Mouse (Mus musculus) midbrain, postnatal 0 days (tissue): ENCODE measurements around the gene Thsd1. TPM values are rescaled to one million over a fixed set of nuclear protein-coding genes. Genes with fewer than 3 reads are reported as not detected.

ENCODE experiments used
- ATAC-seq: fragments of 200-750 bp; cut with Nextera tagmentation; 2 replicates; pipeline ENCODE4 v1.8.0; 2017; ENCODE audit warnings: moderate number of reproducible peaks, mild to moderate bottlenecking, moderate TSS enrichment, moderate library complexity; ENCODE audit not compliant: low FRiP score
- DNase-seq: peaks from one replicate; pipeline ENCODE4 v3.0.0-alpha.2; 2015; ENCODE audit warnings: low spot score
- H3K27ac ChIP-seq: fragments of 300-500 bp; sonication (generic); 2 replicates; pipeline ENCODE4 v1.5.1; 2014; ENCODE audit warnings: low read depth, mild to moderate bottlenecking, low read length, mixed read lengths
- H3K27me3 ChIP-seq: fragments of 300-500 bp; sonication (generic); 2 replicates; pipeline ENCODE4 v1.6.1; 2014; ENCODE audit warnings: low read length, control low read depth, mixed read lengths; ENCODE audit not compliant: insufficient read depth
- H3K36me3 ChIP-seq: fragments of 300-500 bp; sonication (generic); 2 replicates; pipeline ENCODE4 v1.6.1; 2014; ENCODE audit warnings: low read length, control low read depth, mixed read lengths; ENCODE audit not compliant: insufficient read depth
- H3K4me1 ChIP-seq: fragments of 300-500 bp; sonication (generic); 2 replicates; pipeline ENCODE4 v1.6.1; 2014; ENCODE audit warnings: mild to moderate bottlenecking, control low read depth, antibody characterized with exemption, low read length, mixed read lengths; ENCODE audit not compliant: insufficient read depth
- H3K4me2 ChIP-seq: fragments of 300-500 bp; sonication (generic); 2 replicates; pipeline ENCODE4 v1.6.1; 2014; ENCODE audit warnings: low read depth, mild to moderate bottlenecking, low read length, mixed read lengths; ENCODE audit not compliant: poor library complexity, severe bottlenecking
- H3K4me3 ChIP-seq: fragments of 300-500 bp; sonication (generic); 2 replicates; pipeline ENCODE4 v1.5.1; 2014; ENCODE audit warnings: low read depth, mild to moderate bottlenecking, low read length, moderate library complexity
- H3K9ac ChIP-seq: fragments of 300-500 bp; sonication (generic); replicated peaks from 2 replicates; pipeline ENCODE4 v1.6.1; 2014; ENCODE audit warnings: mild to moderate bottlenecking, low read length, moderate library complexity, mixed read lengths; ENCODE audit not compliant: poor library complexity, severe bottlenecking
- H3K9me3 ChIP-seq: fragments of 300-500 bp; sonication (generic); 2 replicates; pipeline ENCODE4 v1.6.1; 2016; ENCODE audit warnings: low read length, control low read depth
- CTCF ChIP-seq: IDR thresholded peaks from 2 replicates; pipeline ENCODE4 v1.5.1; 2016; ENCODE audit warnings: antibody characterized with exemption, mild to moderate bottlenecking
- WGBS: fragments of 180-500 bp; shearing (Covaris S2); extraction: QIAGEN DNeasy Blood & Tissue Kit; methylation state at CpG from one replicate; pipeline ENCODE4 v1.1.7; 2014; 5-methylcytosine and 5-hydroxymethylcytosine counted together
- polyA plus RNA-seq: library from polyadenylated mRNA; unstranded; fragments of >200 nt; fragmentation: Nextera tagmentation; extraction: Ambion mirVana; gene quantifications from 2 replicates; pipeline ENCODE4 v1.2.1, GENCODE M21; 2015
- total RNA-seq: library from RNA; depleted of rRNA; stranded (reverse); fragments of >200 nt; gene quantifications from 2 replicates; pipeline ENCODE4 v1.2.3, GENCODE M21; 2014

Thsd1 gene
- total and polyA plus RNA-seq, 2 experiments from 2014 or later, result 3.0 to 4.6 TPM

- H3K9ac ChIP-seq, result no peak overlapping the region
- no peaks in the 10 kb centered on the region for H3K36me3 ChIP-seq
- 90% methylated on average over 9 of the region's 9 CpGs for WGBS
- H3K4me1 ChIP-seq, result no peaks in the 10 kb centered on the region
- H3K9me3 ChIP-seq, result no peaks in the 10 kb centered on the region
- no peak overlapping the region for H3K4me3 ChIP-seq
- H3K27ac ChIP-seq, result no peak overlapping the region
- no peak for TF ChIP-seq CTCF
- H3K27me3 ChIP-seq, result no peaks in the 10 kb centered on the region
- no peak for DNase-seq
- no peak overlapping the region for H3K4me2 ChIP-seq
- ATAC-seq, result no peak
Observed at GRCm38 (mm10) chr8:22242986-22243385, 15.9 kb downstream of the Thsd1 start.

- WGBS, result 56% methylated on average over 1 of the region's 1 CpGs
- Histone ChIP-seq H3K4me1 (no peaks in the 10 kb centered on the region), H3K4me3 (no peak overlapping the region), H3K9ac (no peak overlapping the region), H3K36me3 (no peaks in the 10 kb centered on the region), H3K27me3 (no peaks in the 10 kb centered on the region), H3K9me3 (no peaks in the 10 kb centered on the region), H3K27ac (no peak overlapping the region), H3K4me2 (no peak overlapping the region)
- DNase-seq (no peak), ATAC-seq (no peak)
- TF ChIP-seq CTCF, result no peak
Observed at GRCm38 (mm10) chr8:22245663-22246062, 18.6 kb downstream of the Thsd1 start.

GRCm38 (mm10) chr8:22247956-22248355, 20.8 kb downstream of the Thsd1 start:
- H3K9me3 ChIP-seq, result no peaks in the 10 kb centered on the region
- no peaks in the 10 kb centered on the region for H3K27me3 ChIP-seq
- H3K36me3 ChIP-seq, result no peaks in the 10 kb centered on the region
- no peak overlapping the region for H3K27ac ChIP-seq
- DNase-seq (no peak), ATAC-seq (no peak)
- no peak overlapping the region for H3K9ac ChIP-seq
- no peak overlapping the region for H3K4me2 ChIP-seq
- no peak overlapping the region for H3K4me3 ChIP-seq
- no peaks in the 10 kb centered on the region for H3K4me1 ChIP-seq
- TF ChIP-seq CTCF, result no peak
- WGBS, result 70% methylated on average over 12 of the region's 12 CpGs

- 84% methylated on average over 9 of the region's 9 CpGs for WGBS
- Histone ChIP-seq H3K4me3 (no peak overlapping the region), H3K36me3 (no peaks in the 10 kb centered on the region), H3K4me1 (no peaks in the 10 kb centered on the region), H3K27ac (no peak overlapping the region), H3K4me2 (no peak overlapping the region), H3K9me3 (no peaks in the 10 kb centered on the region), H3K9ac (no peak overlapping the region), H3K27me3 (no peaks in the 10 kb centered on the region)
- no peak for TF ChIP-seq CTCF
- no peak for DNase-seq
- no peak for ATAC-seq
Observed at GRCm38 (mm10) chr8:22249080-22249479, 22.0 kb downstream of the Thsd1 start.

- no peaks in the 10 kb centered on the region for H3K4me1 ChIP-seq
- no peaks in the 10 kb centered on the region for H3K36me3 ChIP-seq
- ATAC-seq (no peak), DNase-seq (no peak)
- H3K4me3 ChIP-seq, result no peak overlapping the region
- H3K4me2 ChIP-seq, result no peak overlapping the region
- no peak overlapping the region for H3K27ac ChIP-seq
- no peaks in the 10 kb centered on the region for H3K9me3 ChIP-seq
- no peak overlapping the region for H3K9ac ChIP-seq
- H3K27me3 ChIP-seq, result no peaks in the 10 kb centered on the region
- 81% methylated on average over 18 of the region's 18 CpGs for WGBS
- no peak for TF ChIP-seq CTCF
Observed at GRCm38 (mm10) chr8:22258946-22259450, 31.9 kb downstream of the Thsd1 start.

GRCm38 (mm10) chr8:22259531-22259930, 32.4 kb downstream of the Thsd1 start:
- H3K9ac ChIP-seq, result no peak overlapping the region
- no peak for TF ChIP-seq CTCF
- ATAC-seq (no peak), DNase-seq (no peak)
- no peak overlapping the region for H3K4me2 ChIP-seq
- H3K27me3 ChIP-seq, result no peaks in the 10 kb centered on the region
- no peak overlapping the region for H3K27ac ChIP-seq
- H3K36me3 ChIP-seq, result no peaks in the 10 kb centered on the region
- H3K9me3 ChIP-seq, result no peaks in the 10 kb centered on the region
- H3K4me3 ChIP-seq, result no peak overlapping the region
- no peaks in the 10 kb centered on the region for H3K4me1 ChIP-seq
- WGBS, result 67% methylated on average over 12 of the region's 12 CpGs
